Mouse (Mus musculus): ENCODE data around the gene 2700049A03Rik.

2700049A03Rik gene

GRCm38 (mm10) chr12:71184396-71184795, 47.7 kb downstream of the 2700049A03Rik start:
- no peak for DNase-seq

DNA sequence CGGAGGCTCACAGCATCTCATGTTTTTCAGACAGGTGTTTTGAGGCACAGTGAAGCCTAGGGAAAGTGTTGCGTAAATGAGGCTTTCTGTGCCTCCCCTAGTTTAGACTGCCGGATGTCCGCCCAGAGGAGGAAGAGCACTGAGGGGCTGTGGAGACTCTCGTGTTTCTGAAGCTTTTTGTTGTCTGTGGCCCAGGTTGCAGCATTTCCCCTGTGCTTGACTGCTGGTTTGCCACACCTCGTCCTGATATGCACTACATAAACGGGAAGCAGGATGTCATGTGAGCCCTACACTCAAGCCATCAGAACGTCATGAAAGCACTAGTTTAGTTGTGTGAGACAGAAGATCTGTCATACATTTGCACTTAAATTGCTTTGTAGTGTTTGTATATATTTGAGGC, 56.1 kb downstream of the 2700049A03Rik start:
- no peak for DNase-seq

DNA sequence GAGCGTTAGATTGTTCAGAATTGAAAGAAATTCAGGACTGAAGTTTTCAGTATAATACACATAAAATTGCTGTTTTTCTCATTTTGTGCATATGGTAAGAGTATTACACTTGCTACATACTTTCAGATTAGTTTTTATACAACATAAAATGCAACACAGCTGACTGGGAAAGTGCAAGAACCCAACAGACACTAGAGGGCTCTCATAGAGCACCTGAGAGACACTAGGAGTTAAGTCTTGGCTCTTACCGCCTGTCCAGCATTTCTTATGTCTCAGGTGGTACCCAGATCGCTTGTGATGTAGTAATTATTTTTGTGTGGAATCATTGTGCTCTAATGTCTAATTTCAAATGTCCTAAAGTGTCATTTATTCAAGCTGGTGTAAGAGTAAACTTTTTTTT, 61.0 kb downstream of the 2700049A03Rik start:
- DNase-seq: peak; percentile 30

DNA sequence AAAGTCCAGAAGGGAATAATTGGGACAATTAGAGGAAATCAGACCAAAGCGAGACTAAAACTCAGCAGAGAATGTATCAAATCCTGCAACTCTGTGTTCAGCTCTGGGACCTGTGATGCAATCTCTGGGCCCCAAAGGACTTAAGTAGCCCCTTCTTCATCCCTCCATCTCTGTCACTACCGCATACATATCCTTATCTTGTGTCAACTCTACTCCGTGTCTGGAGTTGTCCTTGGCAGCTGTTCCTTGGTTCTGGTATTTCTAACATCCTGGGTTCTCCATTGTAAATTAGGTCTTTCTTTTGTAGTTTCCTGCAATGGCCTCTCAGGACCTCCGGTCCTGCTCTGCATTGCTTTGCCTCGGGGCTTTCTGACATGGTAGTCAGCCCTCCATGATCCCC, 65.1 kb downstream of the 2700049A03Rik start:
- no peak for DNase-seq

DNA sequence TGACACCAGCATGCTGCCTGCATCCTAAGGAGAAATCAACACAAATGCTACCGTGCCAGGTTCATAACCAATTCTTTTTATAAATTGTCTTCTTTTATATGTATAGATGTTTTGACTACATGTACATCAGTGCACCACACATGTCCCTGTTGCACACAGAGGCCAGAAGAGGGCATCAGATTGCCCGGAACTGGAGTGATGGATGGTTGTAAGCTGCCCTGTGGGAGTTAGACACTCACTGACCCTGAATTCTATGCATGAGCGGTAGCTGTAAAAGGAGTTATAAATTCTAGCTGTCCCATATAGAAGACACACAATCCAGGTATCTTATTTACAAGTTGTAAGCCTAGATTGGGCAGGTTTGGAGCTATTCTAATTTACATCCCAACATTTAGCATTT, 67.7 kb downstream of the 2700049A03Rik start:
- DNase-seq: no peak

GRCm38 (mm10) chr12:71217191-71217590, 80.5 kb downstream of the 2700049A03Rik start:
- DNase-seq: peak; percentile 8

DNA sequence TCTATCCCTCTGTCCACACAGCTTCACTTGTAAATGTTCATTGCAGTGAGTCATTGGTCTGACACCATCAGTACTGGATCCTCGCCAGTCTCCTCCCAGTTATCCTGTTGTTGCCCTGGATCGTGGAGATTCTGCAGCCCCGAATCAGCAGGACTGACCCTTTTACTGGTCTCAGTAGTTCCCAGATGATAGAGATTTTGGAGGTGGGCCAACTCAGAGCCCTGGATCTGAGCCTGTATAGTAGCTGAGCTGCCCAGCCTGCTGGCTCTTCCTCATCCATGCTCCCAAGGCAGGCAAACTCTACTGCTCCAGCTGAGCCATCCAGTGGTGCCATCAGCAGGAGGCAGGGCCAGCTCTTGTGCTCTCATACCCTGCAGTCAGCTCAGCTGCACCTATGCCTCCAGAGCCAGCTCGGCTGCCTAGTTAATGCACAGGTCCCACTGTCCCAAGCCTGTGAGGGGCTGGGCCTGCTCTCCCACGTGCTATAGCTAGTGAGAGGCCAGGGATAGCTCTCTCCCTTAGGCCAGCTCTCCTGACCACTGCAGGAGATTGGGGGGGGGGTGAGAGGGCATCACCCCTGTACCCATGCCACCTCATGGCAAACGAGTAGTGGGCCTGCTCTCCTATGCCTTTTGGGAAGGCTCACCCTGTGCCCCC, 81.3 kb downstream of the 2700049A03Rik start:
- peak; percentile 17 for DNase-seq

DNA sequence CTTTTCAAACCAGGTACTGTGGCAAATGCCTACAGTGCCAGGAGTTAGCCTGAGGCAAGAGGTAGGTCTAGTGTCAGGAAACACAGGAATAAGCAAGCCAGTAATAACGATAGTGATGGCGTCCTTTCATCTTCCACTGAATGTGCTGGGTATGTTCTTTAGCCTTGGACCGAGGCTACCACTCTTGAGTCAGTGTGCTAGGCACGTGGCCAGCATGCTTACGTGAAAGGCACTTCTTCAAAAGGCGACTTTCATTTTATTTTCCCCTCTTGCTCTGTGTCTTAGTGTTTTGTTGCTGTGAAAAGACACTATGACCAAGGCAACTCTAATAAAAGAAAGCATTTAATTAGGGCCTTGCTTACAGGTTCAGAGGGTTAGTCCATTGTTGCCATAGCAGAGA, 86.1 kb downstream of the 2700049A03Rik start:
- no peak for DNase-seq

DNA sequence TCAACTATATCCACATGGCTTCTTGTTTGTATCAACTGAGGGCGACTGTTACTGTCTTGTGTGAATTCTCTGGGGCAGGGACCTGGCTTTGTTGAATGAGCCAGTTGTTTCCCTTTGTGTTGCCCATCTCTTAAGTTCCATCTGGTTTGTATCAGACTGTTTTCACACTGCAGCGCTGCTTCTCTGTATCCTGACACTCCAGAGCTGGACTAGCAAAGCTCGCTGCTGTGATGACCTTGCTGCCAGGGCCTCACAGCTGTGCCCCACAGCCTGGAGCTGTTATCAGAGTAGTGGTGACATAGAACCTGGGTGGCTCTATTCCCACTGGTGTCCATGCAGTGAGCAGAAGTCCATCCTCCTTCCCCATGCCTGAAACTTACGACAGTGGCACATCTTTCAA, 91.1 kb downstream of the 2700049A03Rik start:
- no peak for DNase-seq

GRCm38 (mm10) chr12:71228925-71229649, 92.4 kb downstream of the 2700049A03Rik start:
- DNase-seq: no peak

GRCm38 (mm10) chr12:71231561-71231960, 94.9 kb downstream of the 2700049A03Rik start:
- DNase-seq: no peak

DNA sequence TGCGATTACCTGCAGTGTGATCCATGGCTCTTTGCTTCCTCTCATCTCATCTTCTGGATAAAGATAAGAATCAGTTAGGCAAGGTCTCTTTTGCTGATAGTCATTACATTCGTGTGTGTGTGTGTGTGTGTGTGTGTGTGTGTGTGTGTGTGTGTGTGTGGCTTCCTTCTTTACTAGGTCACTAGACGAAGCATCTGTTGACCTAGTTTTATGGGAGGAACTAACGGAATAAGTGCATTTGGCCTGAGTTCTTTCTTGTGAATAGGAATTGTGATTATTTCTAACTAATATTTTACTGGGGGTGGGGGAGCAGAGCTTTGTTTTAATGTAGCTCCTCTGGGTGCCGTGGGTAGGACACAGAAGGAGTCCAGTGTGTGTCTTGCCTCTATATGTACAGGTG, 96.8 kb downstream of the 2700049A03Rik start:
- DNase-seq: no peak

DNA sequence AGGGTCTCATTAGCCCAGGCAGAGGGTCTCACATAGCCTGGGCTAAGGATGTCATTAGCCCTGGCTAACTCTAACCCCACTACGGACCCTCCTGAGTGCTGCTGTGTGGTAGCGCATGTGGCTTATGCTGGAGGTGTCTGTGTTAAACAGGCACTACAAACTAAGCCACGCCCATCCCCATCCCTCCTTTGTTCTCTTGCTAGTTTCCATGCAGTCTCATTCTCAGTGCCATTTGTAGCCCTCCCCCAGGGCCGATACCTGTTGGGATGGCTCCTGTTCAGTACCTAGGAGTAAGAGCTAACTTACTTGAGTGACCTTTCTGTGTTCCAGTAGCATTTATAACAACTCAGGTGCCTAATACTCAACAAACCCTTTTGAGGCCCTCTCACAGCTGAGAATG, 100.4 kb downstream of the 2700049A03Rik start:
- no peak for DNase-seq

DNA sequence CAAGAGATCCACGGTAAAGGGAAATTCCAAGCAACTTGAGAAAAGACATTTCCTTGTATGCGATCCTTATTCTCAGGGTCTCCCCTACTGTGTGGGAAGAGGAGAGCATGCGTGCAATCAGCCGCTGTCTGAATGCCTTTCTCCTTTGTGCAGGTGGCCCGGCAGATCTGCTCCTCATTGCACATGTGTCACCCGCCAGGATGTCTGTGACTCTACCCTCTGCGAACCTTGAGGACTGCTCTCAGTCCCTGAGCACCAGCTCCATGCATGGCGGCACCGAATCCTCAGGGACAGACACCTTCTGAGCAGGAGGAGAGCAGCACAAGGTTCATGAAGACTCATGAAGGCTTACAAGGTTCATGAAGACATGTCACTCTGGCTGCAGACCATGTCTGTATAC, 106.1 kb downstream of the 2700049A03Rik start:
- DNase-seq: no peak

- DNase-seq: peak; percentile 38
Observed at GRCm38 (mm10) chr12:71244766-71245390, 108.2 kb downstream of the 2700049A03Rik start.

GRCm38 (mm10) chr12:71247191-71247590, 110.5 kb downstream of the 2700049A03Rik start:
- no peak for DNase-seq

DNA sequence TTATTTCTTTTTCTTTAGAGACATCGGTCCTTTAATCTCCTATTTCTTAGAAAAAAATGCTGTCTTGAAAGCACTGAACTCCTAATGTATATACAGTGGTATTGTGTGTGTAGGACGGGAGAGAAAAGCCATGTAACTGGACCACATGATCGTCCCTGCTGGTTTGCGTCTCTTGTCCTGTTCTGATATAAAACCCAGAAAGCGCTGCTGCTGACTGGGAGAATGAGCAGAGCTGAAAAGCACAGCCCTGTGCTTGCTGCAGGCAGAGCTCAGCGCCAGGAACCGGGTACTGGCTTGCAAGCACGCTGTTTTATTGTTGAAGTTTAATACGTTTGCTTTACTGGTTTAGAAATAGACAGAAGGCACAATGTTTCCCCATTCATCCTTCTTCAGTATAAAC, 112.7 kb downstream of the 2700049A03Rik start:
- DNase-seq: no peak

DNA sequence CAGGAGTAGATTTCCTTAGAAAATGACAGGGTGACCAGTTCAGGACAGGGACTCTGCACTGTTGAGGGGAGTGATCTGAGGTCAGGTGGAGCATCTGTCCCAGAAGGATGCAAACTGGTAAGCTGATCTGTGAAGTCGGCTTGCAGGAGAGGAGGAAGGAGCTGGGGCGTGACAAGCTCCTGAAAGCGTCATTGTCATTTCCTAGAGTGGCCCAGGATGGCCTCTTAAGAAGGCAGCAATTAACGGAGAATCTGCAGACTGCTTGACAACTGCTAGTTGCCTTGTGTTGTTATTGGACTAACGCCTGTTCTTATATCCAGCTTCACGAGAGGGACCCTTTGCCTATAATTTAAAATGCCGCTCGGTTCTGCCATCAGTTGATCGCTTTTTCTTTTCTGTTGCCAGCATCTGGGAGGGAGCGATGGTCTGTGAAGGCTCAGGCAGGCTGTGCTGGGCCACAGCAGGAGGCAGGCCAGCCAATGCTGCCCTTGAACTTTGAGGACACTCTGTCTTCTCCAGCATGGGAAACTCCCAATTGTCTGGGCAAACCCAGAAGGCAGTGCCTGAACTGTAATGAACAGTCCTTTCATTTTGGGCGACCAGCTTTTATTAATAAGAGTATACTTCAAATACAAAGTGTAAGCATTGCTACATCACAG, 116.0 kb downstream of the 2700049A03Rik start:
- DNase-seq: no peak

GRCm38 (mm10) chr12:71254779-71255178, 118.1 kb downstream of the 2700049A03Rik start:
- DNase-seq: no peak

GRCm38 (mm10) chr12:71258196-71258920, 121.7 kb downstream of the 2700049A03Rik start:
- no peak for DNase-seq

DNA sequence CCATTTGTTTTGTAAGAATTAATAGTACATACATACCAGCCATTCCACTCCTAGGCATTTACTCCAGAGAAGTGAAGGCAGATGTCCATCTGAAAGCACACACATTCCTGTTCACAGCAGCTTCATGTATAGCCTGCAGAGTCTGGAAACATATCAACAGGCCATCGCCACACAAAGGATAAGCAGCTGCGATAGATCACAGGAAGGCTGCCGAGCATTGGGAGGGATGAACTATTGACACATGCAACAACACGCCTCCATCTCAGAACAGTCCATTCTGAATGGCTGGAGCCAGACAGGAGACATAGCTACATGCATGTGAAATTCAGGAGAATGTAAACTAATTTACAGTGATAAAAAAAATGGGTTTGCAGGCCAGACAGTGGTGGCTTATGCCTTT, 127.6 kb downstream of the 2700049A03Rik start:
- DNase-seq: no peak

- DNase-seq: no peak
Observed at GRCm38 (mm10) chr12:71269367-71269766, 132.7 kb downstream of the 2700049A03Rik start.

DNA sequence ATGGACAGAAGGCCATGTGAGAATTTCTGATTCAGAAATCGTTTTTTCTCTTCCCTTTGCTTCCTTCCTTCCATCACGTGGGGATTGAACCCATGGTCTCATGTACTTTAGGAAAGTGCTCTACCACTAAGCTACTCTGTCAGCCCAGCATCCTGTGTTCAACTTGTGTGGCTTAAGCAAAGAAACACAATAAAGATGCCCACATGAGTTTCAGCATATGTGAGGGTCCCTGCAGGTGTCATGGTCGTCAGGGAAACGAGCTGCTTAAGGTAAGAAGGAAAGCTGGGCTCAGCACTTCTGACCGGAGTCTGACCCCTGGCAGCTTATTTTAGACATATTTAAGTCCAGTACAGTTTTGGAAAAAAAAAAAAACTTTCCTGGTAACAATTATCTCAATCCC, 134.5 kb downstream of the 2700049A03Rik start:
- DNase-seq: no peak

Data from kidney, postnatal 14 days (tissue).